Mouse (Mus musculus): ENCODE data around the gene Mapkapk2. TPM values are rescaled to one million over a fixed set of nuclear protein-coding genes. Genes with fewer than 3 reads are reported as not detected.

Gene Mapkapk2
- total RNA-seq, 2 experiments from 2014 or later, result 26.8 to 31.1 TPM

- intact Hi-C loops (cut with DNase I), result no loop called here
- no peak for DNase-seq (ENCODE audit: extremely low spot score in 1 of 2, low spot score in 2 of 2)
Observed at GRCm38 (mm10) chr1:131006069-131006468, 91.6 kb downstream of the Mapkapk2 start.

Other genes starting within 250 kb of the Mapkapk2 start
- gene Fcmr, start 232.2 kb downstream of the Mapkapk2 start, total RNA-seq (2021), result under 1 TPM in 1 of 2 experiments, not detected in 1; 0.79 TPM
- not detected for gene Il24, start 210.4 kb downstream of the Mapkapk2 start, total RNA-seq (2021)
- not detected for gene Il20, start 186.4 kb downstream of the Mapkapk2 start, total RNA-seq (2021)
- not detected for gene Il19, start 157.7 kb downstream of the Mapkapk2 start, total RNA-seq (2021)
- gene Il10, start 78.0 kb downstream of the Mapkapk2 start, total RNA-seq (2021), result not detected
- 10 to 100 TPM in 1 of 2 experiments, 1 to 10 TPM in 1; 9.9 to 11.3 TPM for gene Dyrk3, start 40.5 kb upstream of the Mapkapk2 start, total RNA-seq (2021)
- 10 to 100 TPM; 37.9 to 39.6 TPM for gene Eif2d, start 55.4 kb upstream of the Mapkapk2 start, total RNA-seq (2021)
- 10 to 100 TPM; 19.9 to 21.8 TPM for gene Rassf5, start 147.4 kb upstream of the Mapkapk2 start, total RNA-seq (2021)
- gene Ikbke, start 181.8 kb upstream of the Mapkapk2 start, total RNA-seq (2021), result 1 to 10 TPM; 1.8 to 2.2 TPM

Measured in left cerebral cortex, postnatal 10 days (tissue).